Mouse (Mus musculus) ES-E14 (cell line): ENCODE measurements around the gene Ephb1. TPM values are rescaled to one million over a fixed set of nuclear protein-coding genes. Genes with fewer than 3 reads are reported as not detected.

Experiments used
- DNase-seq: peaks from one replicate; pipeline ENCODE4 v3.0.0-alpha.2; 2013; ENCODE audit warnings: low read depth, low spot score
- H3K27ac ChIP-seq: 2 replicates; pipeline ENCODE4 v1.5.1; 2012; ENCODE audit warnings: low read depth, mild to moderate bottlenecking, low read length, moderate library complexity, mixed read lengths; ENCODE audit not compliant: poor library complexity, insufficient read depth, severe bottlenecking
- H3K36me3 ChIP-seq: 2 replicates; pipeline ENCODE4 v1.6.1; 2012; ENCODE audit warnings: mild to moderate bottlenecking, low read length, moderate library complexity, mixed read lengths; ENCODE audit not compliant: control insufficient read depth, poor library complexity, insufficient read depth, severe bottlenecking
- H3K4me1 ChIP-seq, 2 experiments: fragments of 150-350 bp in 1 of 2; sonication (generic) in 1 of 2; 2 replicates each; pipeline ENCODE4 v1.6.1; 2012; ENCODE audit warnings: low read length in 2 of 2, mild to moderate bottlenecking in 1 of 2, mixed read lengths in 1 of 2; ENCODE audit not compliant: control insufficient read depth in 2 of 2, insufficient read depth in 2 of 2, poor library complexity in 1 of 2
- H3K4me3 ChIP-seq, 2 experiments: fragments of 150-350 bp in 1 of 2; sonication (generic) in 1 of 2; 2 replicates each; pipeline ENCODE4 v1.5.1; 2012; ENCODE audit warnings: low read length in 2 of 2, low read depth in 1 of 2, mild to moderate bottlenecking in 1 of 2, mixed read lengths in 1 of 2; ENCODE audit not compliant: insufficient read depth in 1 of 2, poor library complexity in 1 of 2, severe bottlenecking in 1 of 2
- H3K9ac ChIP-seq: 2 replicates; pipeline ENCODE4 v1.6.1; 2012; ENCODE audit warnings: low read depth, mild to moderate bottlenecking, low read length, mixed read lengths; ENCODE audit not compliant: poor library complexity, insufficient read depth, severe bottlenecking
- H3K9me3 ChIP-seq: fragments of 150-350 bp; sonication (generic); 2 replicates; pipeline ENCODE4 v1.6.1; 2012; ENCODE audit warnings: low read depth, mild to moderate bottlenecking, low read length; ENCODE audit not compliant: control insufficient read depth, insufficient read depth
- CHD2 ChIP-seq: IDR thresholded peaks from 2 replicates; pipeline ENCODE4 v1.6.1; 2014; ENCODE audit warnings: mild to moderate bottlenecking, low read depth, low read length, inconsistent platforms
- HCFC1 ChIP-seq: IDR thresholded peaks from 2 replicates; pipeline ENCODE4 v1.6.1; 2012; ENCODE audit warnings: low read length, inconsistent platforms, borderline replicate concordance; ENCODE audit not compliant: insufficient read depth
- MAFK ChIP-seq: IDR thresholded peaks from 2 replicates; pipeline ENCODE4 v1.6.1; 2014; ENCODE audit warnings: mild to moderate bottlenecking, low read depth, low read length, inconsistent platforms; ENCODE audit not compliant: insufficient read depth
- ZC3H11A ChIP-seq: IDR thresholded peaks from 2 replicates; pipeline ENCODE4 v1.6.1; 2012; ENCODE audit warnings: low read depth, mild to moderate bottlenecking, inconsistent platforms, low read length, borderline replicate concordance
- ZNF384 ChIP-seq: IDR thresholded peaks from 2 replicates; pipeline ENCODE4 v1.6.1; 2012; ENCODE audit warnings: low read depth, low read length, inconsistent platforms
- in situ Hi-C, 2 experiments: fragments of 600-800 bp; cut with MboI; formaldehyde crosslinking; loops; one replicate each; pipeline ENCODE4 v1.15.1; 2025; ENCODE audit warnings: low sequenced_read_pairs in 2 of 2, inconsistent platforms in 1 of 2; ENCODE audit not compliant: unreplicated experiment in 2 of 2
- total RNA-seq: library from RNA; depleted of rRNA; stranded (reverse); fragments of 300-350 nt; gene quantifications from 2 replicates; pipeline ENCODE4 v1.2.3, GENCODE M21; 2012

The Ephb1 gene
- total RNA-seq, 1 experiment: 0.27 TPM

- H3K27ac ChIP-seq: no peak overlapping the region
- no peak overlapping the region for H3K4me3 ChIP-seq
- H3K9me3 ChIP-seq: no peaks in the 10 kb centered on the region
- no peaks in the 10 kb centered on the region for H3K36me3 ChIP-seq
- TF ChIP-seq HCFC1 (no peak), ZNF384 (no peak), CHD2 (no peak), ZC3H11A (no peak), MAFK (no peak)
- no peak for DNase-seq
- no peaks in the 10 kb centered on the region for H3K4me1 ChIP-seq
- no peak overlapping the region for H3K9ac ChIP-seq
- in situ Hi-C loops: no loop called here
Observed at GRCm38 (mm10) chr9:102249124-102249816, 105.2 kb downstream of the Ephb1 start.

DNA sequence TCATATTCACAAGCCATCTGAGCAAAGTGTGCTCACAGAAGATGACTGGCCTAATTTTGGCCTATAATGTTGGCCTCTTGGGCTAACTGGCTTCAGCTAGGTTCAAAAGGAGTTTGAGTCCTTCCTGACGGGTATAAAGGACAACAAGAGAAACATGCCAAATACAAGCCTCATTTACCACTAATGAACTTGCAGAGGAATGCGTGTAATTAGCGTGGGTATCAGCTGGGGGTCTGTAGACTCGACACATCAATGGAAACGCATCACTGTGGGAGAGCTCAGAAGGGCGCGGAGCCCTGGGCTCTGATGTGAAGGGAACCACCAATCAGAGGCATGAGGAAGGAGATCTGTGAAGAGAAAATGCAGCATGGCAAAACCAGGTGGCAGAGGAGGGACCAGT is 108.9 kb downstream of the Ephb1 start:
- no peak overlapping the region for H3K4me3 ChIP-seq
- DNase-seq: no peak
- no peaks in the 10 kb centered on the region for H3K36me3 ChIP-seq
- H3K9ac ChIP-seq: no peak overlapping the region
- in situ Hi-C loops: no loop called here
- TF ChIP-seq HCFC1 (no peak), ZC3H11A (no peak), CHD2 (no peak), ZNF384 (no peak), MAFK (no peak)
- H3K9me3 ChIP-seq: no peaks in the 10 kb centered on the region
- H3K4me1 ChIP-seq: peaks cover 0 to 2% of the 10 kb centered on the region in 2 experiments; a peak in 1 of 4 replicates
- no peak overlapping the region for H3K27ac ChIP-seq

GRCm38 (mm10) chr9:102243296-102243695 is 111.2 kb downstream of the Ephb1 start:
- no peaks in the 10 kb centered on the region for H3K9me3 ChIP-seq
- DNase-seq: no peak
- H3K4me3 ChIP-seq: no peak overlapping the region
- TF ChIP-seq HCFC1 (no peak), ZC3H11A (no peak), ZNF384 (no peak), MAFK (no peak), CHD2 (no peak)
- H3K4me1 ChIP-seq: peaks cover 0 to 2% of the 10 kb centered on the region in 2 experiments; a peak in 1 of 4 replicates
- in situ Hi-C loops: no loop called here
- no peak overlapping the region for H3K9ac ChIP-seq
- no peaks in the 10 kb centered on the region for H3K36me3 ChIP-seq
- no peak overlapping the region for H3K27ac ChIP-seq

- no peak overlapping the region for H3K27ac ChIP-seq
- no peaks in the 10 kb centered on the region for H3K36me3 ChIP-seq
- H3K9ac ChIP-seq: no peak overlapping the region
- peaks cover 0 to 2% of the 10 kb centered on the region in 2 experiments; a peak in 1 of 4 replicates for H3K4me1 ChIP-seq
- no peak overlapping the region for H3K4me3 ChIP-seq
- TF ChIP-seq CHD2 (no peak), HCFC1 (no peak), ZNF384 (no peak), ZC3H11A (no peak), MAFK (no peak)
- H3K9me3 ChIP-seq: no peaks in the 10 kb centered on the region
- no peak for DNase-seq
- in situ Hi-C loops: no loop called here
Observed at GRCm38 (mm10) chr9:102241546-102241945, 112.9 kb downstream of the Ephb1 start.
